Comparison of ENCODE assay signal across 19 mouse cellular contexts in the genomic region with DNA sequence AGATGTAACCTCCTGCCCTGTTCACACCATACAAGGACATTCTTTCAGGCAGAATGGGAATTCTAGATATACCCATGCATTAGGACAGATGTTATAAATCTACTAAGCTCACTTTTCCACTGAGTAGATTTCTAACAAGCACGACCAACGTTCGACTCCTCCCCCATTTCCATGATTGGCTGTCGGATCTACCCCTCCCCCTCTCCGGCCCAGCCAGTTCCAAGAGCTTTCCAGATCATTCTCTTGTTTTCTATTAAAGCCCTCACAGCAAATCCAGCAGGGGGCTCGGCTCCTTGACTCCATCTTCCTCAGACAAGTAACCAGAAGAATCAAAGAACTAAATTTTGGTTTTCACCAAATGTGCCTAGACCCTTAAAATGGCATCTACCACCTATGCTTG.
DNase-seq lines count a peak whose midpoint lies in the region; ATAC-seq and TF ChIP-seq lines count a peak whose summit lies in the region.
"Had no signal": no experiment of that assay in that cellular context is flagged by ENCODE, and none has a peak within 500 bp of the region (broad histone marks: within the 10 kb centered on the region; RNA-seq: fewer than 3 reads in every experiment).

No protein-coding gene starts in this region.

- no peak for ATAC-seq in kidney, embryonic 14.5 days (ENCODE audit: low FRiP score, low TSS enrichment)
- ATAC-seq in midbrain, postnatal 0 days (ENCODE audit: low FRiP score), result no peak
- ATAC-seq in midbrain, embryonic 13.5 days, result no peak
- no peak for ATAC-seq in embryonic facial prominence, embryonic 11.5 days (replicated peaks; ENCODE audit: insufficient number of reproducible peaks, low FRiP score, low TSS enrichment, low read depth)
- no peak for ATAC-seq in hindbrain, postnatal 0 days
- ATAC-seq: forebrain, embryonic 15.5 days had no signal

- H3K4me2 ChIP-seq in kidney, embryonic 14.5 days (replicated peaks; ENCODE audit: low read depth, low read length), result no peak overlapping the region
- no peak overlapping the region for H3K4me2 ChIP-seq in midbrain, postnatal 0 days (ENCODE audit: low read depth, low read length, poor library complexity, severe bottlenecking)
- H3K4me2 ChIP-seq in midbrain, embryonic 13.5 days (replicated peaks), result no peak overlapping the region
- H3K4me2 ChIP-seq in embryonic facial prominence, embryonic 11.5 days (ENCODE audit: low read depth, low read length), result no peak overlapping the region
- H3K4me2 ChIP-seq in hindbrain, postnatal 0 days (ENCODE audit: low read depth, low read length), result no peak overlapping the region
- H3K4me2 ChIP-seq: forebrain, embryonic 15.5 days; heart, embryonic 15.5 days; hindbrain, embryonic 15.5 days; liver, embryonic 15.5 days; stomach, embryonic 15.5 days had no signal

- peak; percentile 16; the same call in 1 of the 2 replicates for TF ChIP-seq CTCF in midbrain, postnatal 0 days (IDR thresholded peaks at IDR 0.05)
- no peak for TF ChIP-seq CTCF in hindbrain, postnatal 0 days (IDR thresholded peaks at IDR 0.05; ENCODE audit: low read depth)

- H3K9ac ChIP-seq in kidney, embryonic 14.5 days (ENCODE audit: low read depth, low read length), result no peak overlapping the region
- H3K9ac ChIP-seq in midbrain, postnatal 0 days (replicated peaks; ENCODE audit: low read length, poor library complexity, severe bottlenecking), result no peak overlapping the region
- H3K9ac ChIP-seq in midbrain, embryonic 13.5 days (replicated peaks), result no peak overlapping the region
- H3K9ac ChIP-seq in embryonic facial prominence, embryonic 11.5 days (replicated peaks; ENCODE audit: low read length), result no peak overlapping the region
- H3K9ac ChIP-seq in hindbrain, postnatal 0 days (replicated peaks; ENCODE audit: low read length), result no peak overlapping the region
- H3K9ac ChIP-seq: forebrain, embryonic 15.5 days; heart, embryonic 15.5 days; hindbrain, embryonic 15.5 days; liver, embryonic 15.5 days; stomach, embryonic 15.5 days had no signal

- H3K4me3 ChIP-seq in kidney, embryonic 14.5 days (ENCODE audit: low read length), result no peak overlapping the region
- no peak overlapping the region for H3K4me3 ChIP-seq in midbrain, postnatal 0 days (ENCODE audit: low read depth, low read length)
- no peak overlapping the region for H3K4me3 ChIP-seq in midbrain, embryonic 13.5 days (replicated peaks)
- no peak overlapping the region for H3K4me3 ChIP-seq in embryonic facial prominence, embryonic 11.5 days (ENCODE audit: low read depth, low read length)
- no peak overlapping the region for H3K4me3 ChIP-seq in hindbrain, postnatal 0 days (ENCODE audit: low read length)
- H3K4me3 ChIP-seq: forebrain, embryonic 15.5 days; heart, embryonic 15.5 days; hindbrain, embryonic 15.5 days; left cerebral cortex, adult 2 months; liver, embryonic 15.5 days; midbrain, embryonic 10.5 days; stomach, embryonic 15.5 days had no signal

- peaks cover 4% of the 10 kb centered on the region; the same call in 1 of the 2 replicates for H3K27me3 ChIP-seq in kidney, embryonic 14.5 days (ENCODE audit: control insufficient read depth, insufficient read depth, low read length)
- no peaks in the 10 kb centered on the region for H3K27me3 ChIP-seq in midbrain, postnatal 0 days (ENCODE audit: insufficient read depth, low read length)
- H3K27me3 ChIP-seq in midbrain, embryonic 13.5 days, result 0 out of 2 replicates have a peak, but pooled peaks cover 3% of the 10 kb centered on the region
- no peaks in the 10 kb centered on the region for H3K27me3 ChIP-seq in embryonic facial prominence, embryonic 11.5 days (ENCODE audit: control insufficient read depth, insufficient read depth, low read length)
- H3K27me3 ChIP-seq in hindbrain, postnatal 0 days (ENCODE audit: insufficient read depth, low read length), result no peaks in the 10 kb centered on the region
- H3K27me3 ChIP-seq: forebrain, embryonic 15.5 days; heart, embryonic 15.5 days; hindbrain, embryonic 15.5 days; stomach, embryonic 15.5 days had no signal

- no peaks in the 10 kb centered on the region for H3K4me1 ChIP-seq in kidney, embryonic 14.5 days (ENCODE audit: control insufficient read depth, insufficient read depth, low read length)
- no peaks in the 10 kb centered on the region for H3K4me1 ChIP-seq in midbrain, postnatal 0 days (ENCODE audit: insufficient read depth, low read length)
- H3K4me1 ChIP-seq in midbrain, embryonic 13.5 days (replicated peaks), result peaks cover 7% of the 10 kb centered on the region
- H3K4me1 ChIP-seq in embryonic facial prominence, embryonic 11.5 days (ENCODE audit: control insufficient read depth, insufficient read depth, low read length), result no peaks in the 10 kb centered on the region
- H3K4me1 ChIP-seq in hindbrain, postnatal 0 days (ENCODE audit: insufficient read depth, low read length), result no peaks in the 10 kb centered on the region
- H3K4me1 ChIP-seq: liver, embryonic 15.5 days; stomach, embryonic 15.5 days had no signal

- H3K36me3 ChIP-seq in kidney, embryonic 14.5 days (ENCODE audit: control insufficient read depth, insufficient read depth, low read length), result no peaks in the 10 kb centered on the region
- H3K36me3 ChIP-seq in midbrain, postnatal 0 days (ENCODE audit: insufficient read depth, low read length), result no peaks in the 10 kb centered on the region
- H3K36me3 ChIP-seq in midbrain, embryonic 13.5 days, result no peaks in the 10 kb centered on the region
- H3K36me3 ChIP-seq in embryonic facial prominence, embryonic 11.5 days (replicated peaks; ENCODE audit: control insufficient read depth, insufficient read depth, low read depth, low read length), result no peaks in the 10 kb centered on the region
- H3K36me3 ChIP-seq in hindbrain, postnatal 0 days (ENCODE audit: insufficient read depth, low read length), result no peaks in the 10 kb centered on the region
- H3K36me3 ChIP-seq: forebrain, embryonic 15.5 days; heart, embryonic 15.5 days; hindbrain, embryonic 15.5 days; liver, embryonic 15.5 days; midbrain, embryonic 10.5 days; stomach, embryonic 15.5 days had no signal

- peak; percentile 39 to 55 for DNase-seq in kidney, postnatal 4 days
- DNase-seq in midbrain, postnatal 0 days (ENCODE audit: low spot score), result no peak
- peak; percentile 22 for DNase-seq in embryonic facial prominence, embryonic 11.5 days (ENCODE audit: low spot score)
- no peak for DNase-seq in adrenal gland, adult 8-10 months
- no peak for DNase-seq in hindbrain, postnatal 0 days (ENCODE audit: low spot score)
- DNase-seq: adrenal gland, postnatal 25 days; cerebellum, adult 8-10 months; thymus, adult 18-20 months; thymus, postnatal 36 days had no signal

- H3K27ac ChIP-seq in kidney, embryonic 14.5 days (ENCODE audit: low read depth, low read length), result no peak overlapping the region
- H3K27ac ChIP-seq in midbrain, postnatal 0 days (ENCODE audit: low read depth, low read length), result no peak overlapping the region
- H3K27ac ChIP-seq in midbrain, embryonic 13.5 days, result no peak overlapping the region
- no peak overlapping the region for H3K27ac ChIP-seq in embryonic facial prominence, embryonic 11.5 days (replicated peaks; ENCODE audit: low read depth, low read length)
- H3K27ac ChIP-seq in hindbrain, postnatal 0 days, result no peak overlapping the region
- H3K27ac ChIP-seq: forebrain, embryonic 15.5 days; heart, embryonic 15.5 days; hindbrain, embryonic 15.5 days; left cerebral cortex, adult 2 months; liver, embryonic 15.5 days; macrophage; midbrain, embryonic 10.5 days; stomach, embryonic 15.5 days had no signal

- H3K9me3 ChIP-seq in kidney, embryonic 14.5 days (ENCODE audit: control insufficient read depth, low read length), result no peaks in the 10 kb centered on the region
- H3K9me3 ChIP-seq in midbrain, postnatal 0 days (ENCODE audit: low read length), result no peaks in the 10 kb centered on the region
- no peaks in the 10 kb centered on the region for H3K9me3 ChIP-seq in midbrain, embryonic 13.5 days
- no peaks in the 10 kb centered on the region for H3K9me3 ChIP-seq in embryonic facial prominence, embryonic 11.5 days (replicated peaks; ENCODE audit: control insufficient read depth, low read length)
- no peaks in the 10 kb centered on the region for H3K9me3 ChIP-seq in hindbrain, postnatal 0 days (ENCODE audit: low read length)
- H3K9me3 ChIP-seq: forebrain, embryonic 15.5 days; heart, embryonic 15.5 days; hindbrain, embryonic 15.5 days; liver, embryonic 15.5 days; midbrain, embryonic 10.5 days; stomach, embryonic 15.5 days had no signal

- 58% methylated on average over 6 of the region's 6 CpGs for WGBS in kidney, embryonic 14.5 days
- 63% methylated on average over 6 of the region's 6 CpGs for WGBS in midbrain, postnatal 0 days
- 71% methylated on average over 6 of the region's 6 CpGs for WGBS in midbrain, embryonic 13.5 days
- WGBS in embryonic facial prominence, embryonic 11.5 days, result 66% methylated on average over 6 of the region's 6 CpGs
- WGBS in hindbrain, postnatal 0 days, result 67% methylated on average over 6 of the region's 6 CpGs

Comparison
In these comparisons a context has a peak if more than half of its experiments do, and no peak if none do; other contexts are left out.
1. DNase-seq: peak in kidney, postnatal 4 days (2 of 2) and embryonic facial prominence, embryonic 11.5 days (single experiment); none in midbrain, postnatal 0 days (single experiment), adrenal gland, adult 8-10 months (single experiment) and hindbrain, postnatal 0 days (single experiment).